21 mouse cellular contexts compared by ENCODE assay signal in genomic region chr3:56456317-56456716, GRCm38 (mm10).
DNase-seq lines count a peak whose midpoint lies in the region; ATAC-seq lines count a peak whose summit lies in the region.
"Had no signal": no experiment of that assay in that cellular context is flagged by ENCODE, and none has a peak within 500 bp of the region (broad histone marks: within the 10 kb centered on the region; RNA-seq: fewer than 3 reads in every experiment).

No protein-coding gene starts in this region.

- no peaks in the 10 kb centered on the region for H3K9me3 ChIP-seq in neural tube, embryonic 13.5 days
- no peaks in the 10 kb centered on the region for H3K9me3 ChIP-seq in neural tube, embryonic 15.5 days (replicated peaks)
- no peaks in the 10 kb centered on the region for H3K9me3 ChIP-seq in hindbrain, embryonic 14.5 days (ENCODE audit: control insufficient read depth, low read length)
- H3K9me3 ChIP-seq in midbrain, embryonic 15.5 days = no peaks in the 10 kb centered on the region
- H3K9me3 ChIP-seq in liver, embryonic 12.5 days (replicated peaks) = no peaks in the 10 kb centered on the region
- H3K9me3 ChIP-seq: embryonic facial prominence, embryonic 15.5 days; G1E; stomach, embryonic 15.5 days had no signal

- H3K9ac ChIP-seq in neural tube, embryonic 13.5 days = no peak overlapping the region
- no peak overlapping the region for H3K9ac ChIP-seq in neural tube, embryonic 15.5 days (replicated peaks)
- no peak overlapping the region for H3K9ac ChIP-seq in hindbrain, embryonic 14.5 days
- H3K9ac ChIP-seq in midbrain, embryonic 15.5 days = no peak overlapping the region
- no peak overlapping the region for H3K9ac ChIP-seq in liver, embryonic 12.5 days
- H3K9ac ChIP-seq: embryonic facial prominence, embryonic 15.5 days; stomach, embryonic 15.5 days had no signal

- no peak overlapping the region for H3K4me3 ChIP-seq in neural tube, embryonic 13.5 days
- H3K4me3 ChIP-seq in neural tube, embryonic 15.5 days (replicated peaks) = no peak overlapping the region
- H3K4me3 ChIP-seq in hindbrain, embryonic 14.5 days (replicated peaks; ENCODE audit: low read length) = no peak overlapping the region
- no peak overlapping the region for H3K4me3 ChIP-seq in midbrain, embryonic 15.5 days
- no peak overlapping the region for H3K4me3 ChIP-seq in liver, embryonic 12.5 days
- H3K4me3 ChIP-seq: embryonic facial prominence, embryonic 15.5 days; left cerebral cortex, adult 2 months; megakaryocyte, embryonic 14.5 days; stomach, embryonic 15.5 days had no signal

- no peak overlapping the region for H3K4me2 ChIP-seq in neural tube, embryonic 13.5 days
- no peak overlapping the region for H3K4me2 ChIP-seq in neural tube, embryonic 15.5 days
- H3K4me2 ChIP-seq in hindbrain, embryonic 14.5 days (replicated peaks) = no peak overlapping the region
- H3K4me2 ChIP-seq in midbrain, embryonic 15.5 days = no peak overlapping the region
- no peak overlapping the region for H3K4me2 ChIP-seq in liver, embryonic 12.5 days
- H3K4me2 ChIP-seq: embryonic facial prominence, embryonic 15.5 days; stomach, embryonic 15.5 days had no signal

- DNase-seq in hindbrain, embryonic 14.5 days (ENCODE audit: low spot score) = no peak
- no peak for DNase-seq in layer of hippocampus, adult 18-20 months (ENCODE audit: low spot score in 2 of 2)
- DNase-seq: adrenal gland, postnatal 36 days; cerebellum, adult 8-10 months; embryo, embryonic 11 days; gastrocnemius, postnatal 10 days; heart, adult 18-20 months; heart, postnatal 4 days; lung, postnatal 14 days; right cerebral cortex, adult 18-20 months had no signal

- H3K36me3 ChIP-seq in neural tube, embryonic 13.5 days = no peaks in the 10 kb centered on the region
- H3K36me3 ChIP-seq in neural tube, embryonic 15.5 days = no peaks in the 10 kb centered on the region
- no peaks in the 10 kb centered on the region for H3K36me3 ChIP-seq in hindbrain, embryonic 14.5 days (replicated peaks; ENCODE audit: control insufficient read depth, insufficient read depth)
- no peaks in the 10 kb centered on the region for H3K36me3 ChIP-seq in midbrain, embryonic 15.5 days (replicated peaks)
- no peaks in the 10 kb centered on the region for H3K36me3 ChIP-seq in liver, embryonic 12.5 days
- H3K36me3 ChIP-seq: embryonic facial prominence, embryonic 15.5 days; G1E; stomach, embryonic 15.5 days had no signal

- no peaks in the 10 kb centered on the region for H3K27me3 ChIP-seq in neural tube, embryonic 13.5 days
- no peaks in the 10 kb centered on the region for H3K27me3 ChIP-seq in neural tube, embryonic 15.5 days (replicated peaks)
- H3K27me3 ChIP-seq in hindbrain, embryonic 14.5 days (ENCODE audit: control insufficient read depth, insufficient read depth, low read length) = no peaks in the 10 kb centered on the region
- no peaks in the 10 kb centered on the region for H3K27me3 ChIP-seq in midbrain, embryonic 15.5 days (replicated peaks)
- no peaks in the 10 kb centered on the region for H3K27me3 ChIP-seq in liver, embryonic 12.5 days (replicated peaks)
- H3K27me3 ChIP-seq: embryonic facial prominence, embryonic 15.5 days; megakaryocyte, embryonic 14.5 days; stomach, embryonic 15.5 days had no signal

- no peak overlapping the region for H3K27ac ChIP-seq in neural tube, embryonic 13.5 days (replicated peaks)
- no peak overlapping the region for H3K27ac ChIP-seq in neural tube, embryonic 15.5 days (replicated peaks)
- H3K27ac ChIP-seq in hindbrain, embryonic 14.5 days = no peak overlapping the region
- peak overlapping the region; percentile 48; the same call in 1 of the 2 replicates for H3K27ac ChIP-seq in midbrain, embryonic 15.5 days
- no peak overlapping the region for H3K27ac ChIP-seq in liver, embryonic 12.5 days
- H3K27ac ChIP-seq: embryonic facial prominence, embryonic 15.5 days; left cerebral cortex, adult 2 months; stomach, embryonic 15.5 days had no signal

- ATAC-seq in neural tube, embryonic 13.5 days (ENCODE audit: low read depth) = peak; percentile 67; the same call in 1 of the 2 replicates
- ATAC-seq in neural tube, embryonic 15.5 days (ENCODE audit: low FRiP score) = no peak
- ATAC-seq in hindbrain, embryonic 14.5 days (ENCODE audit: low FRiP score) = peak; percentile 51; the same call in 1 of the 2 replicates
- peak; percentile 72 for ATAC-seq in midbrain, embryonic 15.5 days (replicated peaks)
- no peak for ATAC-seq in liver, embryonic 12.5 days
- ATAC-seq in CD4-positive, CD25-positive, alpha-beta regulatory T cell, adult 4 months = no peak
- ATAC-seq: intestine, embryonic 16.5 days had no signal

- 41% methylated on average over 6 of the region's 6 CpGs for WGBS in neural tube, embryonic 13.5 days
- WGBS in neural tube, embryonic 15.5 days = 32% methylated on average over 6 of the region's 6 CpGs
- 45% methylated on average over 6 of the region's 6 CpGs for WGBS in hindbrain, embryonic 14.5 days
- WGBS in midbrain, embryonic 15.5 days = 20% methylated on average over 6 of the region's 6 CpGs
- 60% methylated on average over 6 of the region's 6 CpGs for WGBS in liver, embryonic 12.5 days (ENCODE audit: insufficient replicate concordance)

- H3K4me1 ChIP-seq in neural tube, embryonic 13.5 days (replicated peaks) = peaks cover 15% of the 10 kb centered on the region; the same call in 1 of the 2 replicates
- H3K4me1 ChIP-seq in neural tube, embryonic 15.5 days = peaks cover 12% of the 10 kb centered on the region; the same call in 1 of the 2 replicates
- 0 out of 2 replicates have a peak, but pooled peaks cover 5% of the 10 kb centered on the region for H3K4me1 ChIP-seq in hindbrain, embryonic 14.5 days (replicated peaks; ENCODE audit: control insufficient read depth, insufficient read depth, low read length)
- peaks cover 15% of the 10 kb centered on the region for H3K4me1 ChIP-seq in midbrain, embryonic 15.5 days
- no peaks in the 10 kb centered on the region for H3K4me1 ChIP-seq in liver, embryonic 12.5 days
- H3K4me1 ChIP-seq: embryonic facial prominence, embryonic 15.5 days; megakaryocyte, embryonic 14.5 days; stomach, embryonic 15.5 days had no signal

Comparison
In these comparisons a context has a peak if more than half of its experiments do, and no peak if none do; other contexts are left out.
1. ATAC-seq: peak in neural tube, embryonic 13.5 days (single experiment), hindbrain, embryonic 14.5 days (single experiment) and midbrain, embryonic 15.5 days (single experiment); none in neural tube, embryonic 15.5 days (single experiment), liver, embryonic 12.5 days (single experiment) and CD4-positive, CD25-positive, alpha-beta regulatory T cell, adult 4 months (single experiment).